Mouse (Mus musculus): ENCODE data around the gene Ap1ar.
A peak's percentile ranks its signal among the peaks of the same experiment; 100 is the strongest.
"Not testable (repeated sequence)": the region's sequence is repeated elsewhere in the genome, so short reads cannot be mapped to it uniquely, and the experiment has no call there.

Gene Ap1ar

DNA sequence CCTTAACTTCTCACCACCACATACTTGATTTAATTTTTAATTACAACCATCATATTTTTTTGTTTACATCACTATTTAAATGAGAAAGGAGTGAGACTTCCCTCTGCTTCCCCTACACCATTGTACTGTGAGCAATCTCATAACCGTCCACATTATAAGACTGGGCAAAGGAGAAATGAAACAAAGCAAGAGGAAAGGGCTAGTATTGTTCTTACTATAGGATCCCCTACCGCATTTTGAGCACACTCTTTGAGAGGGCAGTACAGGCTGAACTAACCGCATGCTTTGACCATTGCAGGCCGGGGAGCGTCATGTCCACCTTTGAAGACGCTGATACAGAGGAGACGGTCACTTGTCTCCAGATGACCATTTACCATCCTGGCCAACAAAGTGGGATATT is 41.1 kb downstream of the Ap1ar start:
- DNase-seq (ENCODE audit: low read depth, low spot score), result no peak

- DNase-seq (ENCODE audit: low read depth, low spot score), result no peak
Observed at GRCm38 (mm10) chr3:127795762-127796161, 41.6 kb downstream of the Ap1ar start.

DNA sequence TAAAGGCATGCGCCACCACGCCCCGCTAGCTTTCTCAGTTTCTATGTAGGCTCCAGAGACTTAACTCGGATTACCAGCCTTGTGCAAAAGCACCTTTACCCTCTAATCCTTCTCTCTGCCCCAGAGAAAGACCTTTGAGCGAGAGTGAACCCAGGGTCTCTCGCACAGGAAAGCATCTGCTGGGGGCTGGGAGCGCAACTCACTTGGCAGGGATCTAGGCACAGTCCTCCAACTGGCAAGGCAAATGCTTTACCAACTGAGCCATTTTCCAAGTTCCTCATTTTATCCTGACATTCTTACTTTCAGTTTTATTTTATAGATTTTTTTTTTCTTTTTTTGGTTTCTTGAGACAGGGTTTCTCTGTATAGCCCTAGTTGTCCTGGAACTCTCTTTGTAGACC is 44.3 kb downstream of the Ap1ar start:
- DNase-seq (ENCODE audit: low read depth, low spot score), result no peak

DNA sequence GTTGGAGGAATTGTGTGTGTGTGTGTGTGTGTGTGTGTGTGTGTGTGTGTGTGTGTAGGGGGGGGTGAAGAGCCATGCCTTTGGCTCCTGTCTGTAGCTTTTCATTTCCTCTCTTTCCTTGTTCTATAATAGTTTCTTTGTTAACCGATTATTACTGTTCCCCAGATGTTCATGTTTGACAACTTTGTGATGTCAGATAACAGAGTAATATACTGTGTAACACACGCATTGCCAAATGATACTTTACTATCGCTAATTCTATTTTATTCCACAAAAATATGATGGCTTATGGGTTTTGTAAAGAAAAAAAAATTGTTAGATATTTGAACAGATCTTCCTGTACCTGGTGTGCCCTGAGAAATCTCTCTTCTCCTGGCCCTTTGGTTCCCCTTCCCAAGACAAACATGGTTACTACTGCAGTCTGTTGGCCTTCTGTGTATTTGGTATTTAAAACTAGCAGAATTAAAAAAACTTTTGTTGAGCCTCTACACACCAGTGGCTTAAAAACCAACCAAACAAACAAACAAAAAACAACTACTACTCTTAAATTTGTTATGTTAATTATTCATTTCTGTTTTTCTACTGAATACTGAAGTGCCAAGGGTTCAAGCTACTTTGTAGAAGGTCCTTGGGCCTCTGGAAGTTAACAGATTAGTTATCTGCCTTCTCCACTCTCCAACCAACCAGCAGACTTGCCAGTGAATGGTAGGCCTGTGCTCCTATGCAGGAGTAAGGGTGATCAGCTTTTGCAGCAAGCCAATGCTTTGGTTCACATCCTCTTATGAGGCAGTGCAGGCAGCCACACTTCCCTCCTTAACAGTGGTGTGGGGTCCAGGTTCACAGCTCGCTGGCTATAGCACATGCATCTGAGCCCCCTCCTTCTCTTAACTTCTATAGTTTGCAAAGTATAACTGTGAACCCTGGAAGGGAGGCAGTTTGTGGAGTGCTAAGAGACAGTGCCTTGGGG is 45.4 kb downstream of the Ap1ar start:
- no peak for DNase-seq (ENCODE audit: low read depth, low spot score)

GRCm38 (mm10) chr3:127791056-127791483 is 46.3 kb downstream of the Ap1ar start:
- DNase-seq (ENCODE audit: low read depth, low spot score), result no peak

- DNase-seq (ENCODE audit: low read depth, low spot score), result no peak
Observed at GRCm38 (mm10) chr3:127790234-127791055, 46.9 kb downstream of the Ap1ar start.

DNA sequence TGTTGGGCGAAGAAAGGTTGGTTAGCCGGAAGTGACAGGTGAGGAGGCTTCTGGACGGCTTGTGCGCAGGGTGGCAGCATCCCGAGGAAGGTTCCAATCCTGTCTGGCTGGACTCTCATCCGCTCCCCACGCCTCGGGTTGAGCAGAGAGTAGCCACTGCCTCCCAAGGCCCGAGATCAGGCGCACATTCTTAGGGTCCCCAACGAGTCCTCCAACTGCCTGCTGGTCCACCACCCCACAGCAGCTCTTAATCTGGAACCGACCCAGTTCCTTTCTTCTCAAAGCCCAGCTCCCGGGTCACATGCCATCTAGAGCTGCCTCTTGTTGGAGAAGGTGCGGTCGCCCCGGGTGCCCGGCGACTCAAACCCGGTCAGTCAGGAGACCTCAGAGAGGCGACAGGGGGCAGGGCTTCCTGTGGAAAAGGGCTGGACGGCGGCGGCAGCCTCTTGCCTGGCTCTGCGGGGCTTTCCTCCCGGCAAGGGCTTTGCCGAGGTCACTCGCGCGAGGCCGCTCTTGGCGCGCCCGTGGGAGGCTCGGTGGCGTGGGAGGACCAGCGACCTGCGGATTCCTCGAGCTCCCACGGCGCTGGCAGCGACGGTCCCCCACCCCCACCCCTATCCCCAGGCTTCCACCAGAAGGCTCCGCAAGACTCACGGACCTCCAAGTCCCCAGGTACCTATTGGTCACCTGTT is 47.7 kb downstream of the Ap1ar start, which contains the start of gene Tifa:
Gene Tifa (plus strand): TSS at position 306 of the 692 bp plus-strand sequence.
- no peak for DNase-seq (ENCODE audit: low read depth, low spot score)

- DNase-seq (ENCODE audit: low read depth, low spot score), result no peak
Observed at GRCm38 (mm10) chr3:127788919-127789318, 48.4 kb downstream of the Ap1ar start.

- DNase-seq (ENCODE audit: low read depth, low spot score), result no peak
Observed at GRCm38 (mm10) chr3:127788038-127788437, 49.3 kb downstream of the Ap1ar start.

- DNase-seq (ENCODE audit: low read depth, low spot score), result no peak
Observed at GRCm38 (mm10) chr3:127787032-127787431, 50.3 kb downstream of the Ap1ar start.

DNA sequence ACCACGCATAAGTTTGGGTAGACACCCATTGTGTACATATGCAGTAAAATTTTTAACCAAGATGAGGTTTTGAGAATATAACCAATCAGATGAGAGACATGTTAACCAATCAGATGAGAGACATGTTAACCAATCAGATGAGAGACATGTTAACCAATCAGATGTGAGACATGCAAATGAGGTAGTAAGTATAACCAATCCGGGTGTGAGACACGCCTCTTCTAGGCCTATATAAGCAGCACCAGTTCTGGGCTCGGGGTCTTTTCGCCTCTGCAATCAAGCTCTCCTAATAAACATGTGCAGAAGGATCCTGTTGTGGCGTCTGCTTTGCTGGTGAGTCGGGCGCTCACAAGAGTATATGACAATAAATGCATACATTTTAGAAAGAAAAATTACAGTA is 53.6 kb downstream of the Ap1ar start:
- not testable (repeated sequence) for DNase-seq (ENCODE audit: low read depth, low spot score)

DNA sequence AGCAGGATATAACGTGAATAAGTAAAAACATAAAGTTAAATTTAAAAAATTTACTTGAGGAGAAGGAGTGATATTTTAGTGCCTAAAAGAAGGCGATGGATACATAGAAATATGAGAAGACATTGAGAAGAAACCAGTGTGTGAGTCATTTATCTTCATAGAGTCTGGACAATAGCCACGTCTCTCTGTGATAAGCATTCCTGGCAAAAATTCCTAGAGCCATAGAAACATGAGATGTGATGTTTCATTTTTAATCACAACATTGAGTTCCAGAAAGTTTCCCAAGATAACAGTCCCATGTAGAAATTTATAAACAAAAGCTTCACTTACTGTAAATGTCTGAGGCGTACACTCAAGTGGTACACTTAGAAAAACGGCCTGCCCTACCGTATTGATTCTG is 54.4 kb downstream of the Ap1ar start:
- no peak for DNase-seq (ENCODE audit: low read depth, low spot score)

- no peak for DNase-seq (ENCODE audit: low read depth, low spot score)
Observed at GRCm38 (mm10) chr3:127780921-127781320, 56.4 kb downstream of the Ap1ar start.

GRCm38 (mm10) chr3:127780021-127780644 is 57.2 kb downstream of the Ap1ar start, which contains the start of gene Alpk1:
TSS of gene Alpk1 (minus strand) at chr3:127780527.
- no peak for DNase-seq (ENCODE audit: low read depth, low spot score)

- DNase-seq (ENCODE audit: low read depth, low spot score), result no peak
Observed at GRCm38 (mm10) chr3:127769146-127769545, 68.2 kb downstream of the Ap1ar start.

- no peak for DNase-seq (ENCODE audit: low read depth, low spot score)
Observed at GRCm38 (mm10) chr3:127765971-127766370, 71.4 kb downstream of the Ap1ar start.

GRCm38 (mm10) chr3:127764541-127764940 is 72.8 kb downstream of the Ap1ar start:
- no peak for DNase-seq (ENCODE audit: low read depth, low spot score)

GRCm38 (mm10) chr3:127763076-127763612 is 74.2 kb downstream of the Ap1ar start:
- peak; percentile 38 for DNase-seq (ENCODE audit: low read depth, low spot score)

GRCm38 (mm10) chr3:127762403-127762802 is 74.9 kb downstream of the Ap1ar start:
- DNase-seq (ENCODE audit: low read depth, low spot score), result no peak

DNA sequence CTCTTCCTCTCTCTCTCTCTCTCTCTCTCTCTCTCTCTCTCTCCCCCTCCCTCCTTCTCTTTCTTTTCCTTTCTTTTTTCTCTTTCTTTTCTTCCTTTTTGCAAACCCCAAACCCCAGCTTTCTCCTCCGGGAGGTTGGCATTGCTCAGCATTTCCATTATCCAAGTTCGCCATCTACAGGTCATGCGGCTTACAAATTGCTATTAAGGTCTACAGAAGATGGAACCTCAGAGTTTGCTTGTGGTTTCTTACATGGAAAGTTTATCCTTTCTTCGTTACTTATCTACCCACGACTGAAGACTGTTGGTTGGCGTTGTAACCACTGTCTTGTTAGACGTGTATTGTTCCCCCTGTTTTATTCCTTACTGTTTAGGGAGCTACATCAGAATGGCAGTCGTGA is 78.1 kb downstream of the Ap1ar start:
- no peak for DNase-seq (ENCODE audit: low read depth, low spot score)

- no peak for DNase-seq (ENCODE audit: low read depth, low spot score)
Observed at GRCm38 (mm10) chr3:127758806-127759205, 78.5 kb downstream of the Ap1ar start.

Measured in WW6 (cell line).